Mouse (Mus musculus) brain, embryonic 14.5 days (tissue): ENCODE measurements around the gene Cyld.

ENCODE experiments used
- CTCF ChIP-seq: fragments of 200-500 bp; IDR thresholded peaks from 2 replicates; pipeline ENCODE4 v1.5.1; 2012; ENCODE audit warnings: inconsistent platforms, mild to moderate bottlenecking, moderate library complexity, borderline replicate concordance; ENCODE audit not compliant: insufficient read depth, insufficient read length; ENCODE audit errors: extremely low read depth
- POLR2A ChIP-seq: fragments of 200-500 bp; IDR thresholded peaks from 2 replicates; pipeline ENCODE4 v1.6.1; 2012; ENCODE audit warnings: mild to moderate bottlenecking, inconsistent platforms, borderline replicate concordance; ENCODE audit not compliant: poor library complexity, insufficient read depth, insufficient read length, severe bottlenecking; ENCODE audit errors: extremely low read depth

DNA sequence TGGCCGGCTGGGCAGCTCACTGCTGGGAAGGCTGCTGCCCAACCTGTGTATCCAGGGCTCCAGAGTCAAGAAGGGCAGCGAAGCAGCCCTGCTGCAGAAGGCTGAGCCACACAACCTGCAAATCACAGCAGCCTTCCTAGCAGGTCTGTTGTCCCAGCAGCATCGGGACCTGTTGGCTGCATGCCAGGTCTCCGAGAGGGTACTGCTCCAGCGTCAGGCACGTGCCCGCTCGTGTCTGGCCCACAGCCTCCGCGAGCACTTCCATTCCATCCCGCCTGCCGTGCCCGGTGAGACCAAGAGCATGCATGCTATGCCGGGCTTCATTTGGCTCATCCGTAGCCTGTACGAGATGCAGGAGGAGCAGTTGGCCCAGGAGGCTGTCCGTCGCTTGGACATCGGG lies 31.9 kb upstream of the Cyld start:
- no peak for TF ChIP-seq POLR2A
- TF ChIP-seq CTCF: no peak
